Mouse (Mus musculus) myocyte (in vitro differentiated cells): Measurements from ENCODE around the gene Kcne1. TPM values are rescaled to one million over a fixed set of nuclear protein-coding genes. Genes with fewer than 3 reads are reported as not detected.

Experiments
- H3K27me3 ChIP-seq: one replicate; pipeline ENCODE4 v1.6.1; 2011; ENCODE audit not compliant: control insufficient read depth, insufficient read depth, insufficient read length
- H3K36me3 ChIP-seq: one replicate; pipeline ENCODE4 v1.6.1; 2011; ENCODE audit not compliant: control insufficient read depth, insufficient read depth
- H3K4me2 ChIP-seq: one replicate; pipeline ENCODE4 v1.6.1; 2011; ENCODE audit warnings: low read depth, control low read depth
- H3K4me3 ChIP-seq: one replicate; pipeline ENCODE4 v1.5.1; 2011; ENCODE audit warnings: mild to moderate bottlenecking, control low read depth, moderate library complexity
- H3K79me2 ChIP-seq: one replicate; pipeline ENCODE4 v1.6.1; 2011; ENCODE audit not compliant: control insufficient read depth, insufficient read depth
- H3ac ChIP-seq: one replicate; pipeline ENCODE4 v1.6.1; 2011; ENCODE audit not compliant: control insufficient read depth, insufficient read length
- CEBPB ChIP-seq: IDR thresholded peaks from 2 replicates; pipeline ENCODE4 v1.6.1; 2011; ENCODE audit warnings: mild to moderate bottlenecking, moderate library complexity; ENCODE audit not compliant: poor library complexity, insufficient read depth, severe bottlenecking
- E2F4 ChIP-seq: IDR thresholded peaks from one replicate; pipeline ENCODE4 v1.6.1; 2011; ENCODE audit warnings: mild to moderate bottlenecking, control low read depth, moderate library complexity; ENCODE audit not compliant: insufficient read depth
- MAX ChIP-seq: IDR thresholded peaks from one replicate; pipeline ENCODE4 v1.6.1; 2011; ENCODE audit warnings: low read depth, mild to moderate bottlenecking, control low read depth
- MYOD1 ChIP-seq, 3 experiments: IDR thresholded peaks; one replicate each; pipeline ENCODE4 v1.6.1; 2011; ENCODE audit warnings: control low read depth in 2 of 3, low read depth in 2 of 3, mild to moderate bottlenecking in 2 of 3, moderate library complexity in 1 of 3; ENCODE audit not compliant: insufficient read length in 2 of 3, control insufficient read depth in 1 of 3
- MYOG ChIP-seq, 3 experiments: IDR thresholded peaks; one replicate each; pipeline ENCODE4 v1.6.1; 2011; ENCODE audit warnings: control low read depth in 2 of 3, low read depth in 2 of 3, mild to moderate bottlenecking in 2 of 3; ENCODE audit not compliant: insufficient read length in 2 of 3, control insufficient read depth in 1 of 3, insufficient read depth in 1 of 3
- POLR2A ChIP-seq: IDR thresholded peaks from one replicate; pipeline ENCODE4 v1.6.1; 2011; ENCODE audit warnings: low read depth, mild to moderate bottlenecking, control low read depth, moderate library complexity; ENCODE audit not compliant: insufficient read length
- POLR2AphosphoS2 ChIP-seq: IDR thresholded peaks from one replicate; pipeline ENCODE4 v1.6.1; 2011; ENCODE audit warnings: low read depth, control low read depth; ENCODE audit not compliant: insufficient read length
- REST ChIP-seq: IDR thresholded peaks from one replicate; pipeline ENCODE4 v1.6.1; 2011; ENCODE audit warnings: mild to moderate bottlenecking, control low read depth, moderate library complexity; ENCODE audit not compliant: insufficient read depth, insufficient read length
- SRF ChIP-seq: IDR thresholded peaks from one replicate; pipeline ENCODE4 v1.6.1; 2011; ENCODE audit warnings: low read depth; ENCODE audit not compliant: control insufficient read depth, insufficient read length
- TCF12 ChIP-seq: IDR thresholded peaks from one replicate; pipeline ENCODE4 v1.6.1; 2011; ENCODE audit warnings: mild to moderate bottlenecking, control low read depth; ENCODE audit not compliant: poor library complexity, insufficient read depth, severe bottlenecking
- TCF3 ChIP-seq: IDR thresholded peaks from one replicate; pipeline ENCODE4 v1.6.1; 2011; ENCODE audit warnings: low read depth, control low read depth; ENCODE audit not compliant: insufficient read length
- USF1 ChIP-seq: IDR thresholded peaks from one replicate; pipeline ENCODE4 v1.6.1; 2011; ENCODE audit warnings: low read depth, mild to moderate bottlenecking, control low read depth, moderate library complexity
- polyA plus RNA-seq: library from polyadenylated mRNA; unstranded; fragments of >200 nt; fragmentation: generic; extraction: Trizol; gene quantifications from one replicate; pipeline ENCODE4 v1.2.1, GENCODE M21; 2012; ENCODE audit warnings: missing spikeins

Gene Kcne1
- polyA plus RNA-seq, 1 experiment: not detected

DNA sequence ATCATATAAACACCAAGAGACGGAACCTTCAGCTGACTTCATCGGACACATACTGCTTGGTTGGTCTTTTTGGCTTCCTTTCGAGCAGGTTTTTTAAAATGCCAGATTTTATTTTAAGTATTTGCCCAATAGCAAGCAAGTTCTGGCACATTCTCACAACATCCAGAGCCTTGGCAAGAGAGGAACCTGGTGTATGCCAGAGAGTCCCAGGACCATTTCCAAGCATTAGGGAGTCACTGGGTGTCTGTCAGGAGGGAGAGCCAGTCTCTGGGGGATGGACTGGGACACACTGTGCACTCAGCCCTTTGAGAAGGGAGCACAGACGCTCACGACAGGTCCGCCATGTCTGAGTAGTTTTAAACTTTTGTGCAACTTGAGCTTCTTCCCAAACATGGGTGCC is 17.7 kb upstream of the Kcne1 start:
- no peak overlapping the region for H3K4me2 ChIP-seq

DNA sequence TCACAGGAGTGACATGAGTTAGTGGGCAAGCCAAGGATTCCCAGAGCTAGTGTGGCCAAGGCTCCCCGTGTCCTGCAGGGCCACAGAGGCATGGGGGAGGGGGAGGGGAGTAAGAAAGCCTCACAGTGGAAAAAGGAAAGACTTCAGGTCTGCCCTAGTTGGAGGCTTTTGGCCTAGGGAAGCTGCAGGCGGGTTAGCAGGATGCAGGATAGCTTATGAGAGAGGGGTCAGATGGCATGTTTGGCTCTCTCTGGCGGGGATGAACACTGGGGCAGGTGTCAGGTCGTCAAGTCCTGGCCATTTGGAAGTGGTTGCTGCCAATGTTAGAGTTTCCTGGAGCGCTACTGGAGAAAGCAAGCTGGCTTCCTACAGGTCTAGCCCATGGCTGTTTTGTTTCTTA is 12.4 kb upstream of the Kcne1 start:
- no peak for TF ChIP-seq SRF
- no peak for TF ChIP-seq USF1
- no peak for TF ChIP-seq REST
- no peak for TF ChIP-seq POLR2A
- no peak for TF ChIP-seq E2F4
- no peak for TF ChIP-seq TCF3
- no peak for TF ChIP-seq MYOD1 (IDR thresholded peaks at IDR 0.05; ENCODE audit: control insufficient read depth in 1 of 3, insufficient read length in 2 of 3, low read depth in 2 of 3)
- no peak for TF ChIP-seq MAX
- TF ChIP-seq CEBPB: no peak
- TF ChIP-seq POLR2AphosphoS2: no peak
- TF ChIP-seq MYOG (IDR thresholded peaks at IDR 0.05; ENCODE audit: control insufficient read depth in 1 of 3, insufficient read depth in 1 of 3, insufficient read length in 2 of 3, low read depth in 2 of 3): no peak
- TF ChIP-seq TCF12: no peak
- peaks cover 4% of the 10 kb centered on the region for H3K27me3 ChIP-seq
- H3K79me2 ChIP-seq: no peaks in the 10 kb centered on the region
- no peaks in the 10 kb centered on the region for H3K36me3 ChIP-seq
- no peak overlapping the region for H3ac ChIP-seq
- H3K4me3 ChIP-seq: no peak overlapping the region
- H3K4me2 ChIP-seq: no peak overlapping the region

More for the DNA sequence above, 17.7 kb upstream of the Kcne1 start:
- no peaks in the 10 kb centered on the region for H3K36me3 ChIP-seq
- H3ac ChIP-seq: no peak overlapping the region
- H3K27me3 ChIP-seq: peaks cover 11% of the 10 kb centered on the region
- no peaks in the 10 kb centered on the region for H3K79me2 ChIP-seq
- no peak overlapping the region for H3K4me3 ChIP-seq
- TF ChIP-seq USF1 (no peak), TCF12 (no peak), TCF3 (no peak), MYOG (IDR thresholded peaks at IDR 0.05; ENCODE audit: control insufficient read depth in 1 of 3, insufficient read depth in 1 of 3, insufficient read length in 2 of 3, low read depth in 2 of 3) (no peak), E2F4 (no peak), REST (no peak), CEBPB (no peak), SRF (no peak)

DNA sequence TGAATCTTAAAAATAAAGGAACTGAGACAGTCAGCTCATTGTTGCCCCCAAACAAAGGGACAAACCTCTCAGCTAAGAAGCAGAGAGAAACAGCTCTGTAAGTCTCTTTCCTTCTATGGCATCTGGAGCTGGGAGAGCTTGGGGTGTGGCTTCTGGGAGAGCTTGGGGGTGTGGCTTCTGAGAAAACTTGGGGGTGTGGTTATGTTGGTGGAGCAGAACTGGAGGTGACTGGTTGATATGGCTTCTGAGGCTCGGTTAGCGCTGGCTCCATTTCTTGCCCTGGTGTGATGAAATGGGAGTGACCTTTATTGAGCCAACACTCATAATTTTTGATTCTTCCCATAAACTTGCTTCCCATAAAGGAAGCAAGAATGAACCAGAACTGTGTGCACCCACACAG is 10.0 kb upstream of the Kcne1 start:
- TF ChIP-seq POLR2AphosphoS2: no peak
- TF ChIP-seq E2F4: no peak
- TF ChIP-seq MYOG (IDR thresholded peaks at IDR 0.05; ENCODE audit: control insufficient read depth in 1 of 3, insufficient read depth in 1 of 3, insufficient read length in 2 of 3, low read depth in 2 of 3): no peak
- TF ChIP-seq POLR2A: no peak
- no peak for TF ChIP-seq CEBPB
- TF ChIP-seq MAX: no peak
- no peak for TF ChIP-seq REST
- no peak for TF ChIP-seq SRF
- TF ChIP-seq USF1: no peak
- no peak for TF ChIP-seq TCF12
- no peak for TF ChIP-seq TCF3
- no peak for TF ChIP-seq MYOD1 (IDR thresholded peaks at IDR 0.05; ENCODE audit: control insufficient read depth in 1 of 3, insufficient read length in 2 of 3, low read depth in 2 of 3)
- Histone ChIP-seq H3ac (no peak overlapping the region), H3K79me2 (no peaks in the 10 kb centered on the region), H3K27me3 (peaks cover 14% of the 10 kb centered on the region), H3K36me3 (no peaks in the 10 kb centered on the region), H3K4me2 (no peak overlapping the region), H3K4me3 (no peak overlapping the region)

DNA sequence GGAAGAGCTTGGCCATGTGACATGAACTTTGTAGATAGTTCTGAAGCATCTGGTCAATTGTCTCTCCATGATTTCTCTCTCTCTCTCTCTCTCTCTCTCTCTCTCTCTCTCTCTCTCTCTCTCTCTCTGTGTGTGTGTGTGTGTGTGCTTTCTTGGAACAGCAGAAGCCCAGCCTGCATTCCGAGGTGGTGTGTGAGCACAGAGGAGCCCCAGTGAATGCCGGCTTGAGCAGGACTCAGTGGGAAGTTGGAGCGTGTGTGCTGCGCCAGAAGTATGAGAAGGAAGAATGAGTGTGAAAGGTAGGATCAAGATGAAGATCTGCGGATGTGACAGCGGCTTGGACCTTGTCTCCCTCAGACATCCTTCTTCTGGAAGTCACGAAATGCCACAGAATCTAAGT is 6.2 kb upstream of the Kcne1 start:
- Histone ChIP-seq H3K4me2 (no peak overlapping the region), H3K36me3 (no peaks in the 10 kb centered on the region), H3K4me3 (no peak overlapping the region), H3ac (no peak overlapping the region), H3K27me3 (peaks cover 28% of the 10 kb centered on the region), H3K79me2 (no peaks in the 10 kb centered on the region)
- TF ChIP-seq SRF (no peak), POLR2AphosphoS2 (no peak)

DNA sequence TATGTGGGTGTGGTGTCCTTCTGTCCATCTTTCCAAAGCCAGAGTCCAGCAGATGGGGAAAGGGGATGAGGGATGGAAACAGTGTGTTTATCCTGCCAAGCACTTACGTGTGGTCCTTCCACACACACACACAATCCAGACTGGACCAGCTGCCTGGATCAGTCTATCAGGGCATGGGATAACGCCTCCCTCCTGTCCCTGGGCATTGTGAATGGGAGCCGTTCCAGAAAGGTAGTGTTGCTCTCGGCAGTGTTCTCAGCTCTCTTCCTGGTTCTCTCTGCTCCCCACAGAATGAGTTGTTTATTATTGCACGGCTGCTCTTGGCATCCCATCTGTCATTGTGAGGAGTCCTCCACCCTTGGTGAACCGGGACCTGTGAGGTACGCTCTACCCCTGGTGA is 1.4 kb upstream of the Kcne1 start:
- H3K4me3 ChIP-seq: no peak overlapping the region
- H3K36me3 ChIP-seq: no peaks in the 10 kb centered on the region
- H3K79me2 ChIP-seq: no peaks in the 10 kb centered on the region
- H3K27me3 ChIP-seq: peaks cover 63% of the 10 kb centered on the region
- no peak overlapping the region for H3ac ChIP-seq
- TF ChIP-seq USF1: no peak
- TF ChIP-seq MYOG (IDR thresholded peaks at IDR 0.05; ENCODE audit: control insufficient read depth in 1 of 3, insufficient read depth in 1 of 3, insufficient read length in 2 of 3, low read depth in 2 of 3): no peak
- no peak for TF ChIP-seq TCF12
- TF ChIP-seq TCF3: no peak
- no peak for TF ChIP-seq E2F4
- no peak for TF ChIP-seq MYOD1 (IDR thresholded peaks at IDR 0.05; ENCODE audit: control insufficient read depth in 1 of 3, insufficient read length in 2 of 3, low read depth in 2 of 3)
- TF ChIP-seq POLR2AphosphoS2: no peak
- no peak for TF ChIP-seq CEBPB
- no peak for TF ChIP-seq REST
- TF ChIP-seq SRF: no peak
- no peak for TF ChIP-seq MAX
- no peak for TF ChIP-seq POLR2A
- H3K4me2 ChIP-seq: no peak overlapping the region
